Mouse (Mus musculus) neural tube, embryonic 14.5 days (tissue): ENCODE data around the gene Ehd1. TPM values are rescaled to one million over a fixed set of nuclear protein-coding genes. Genes with fewer than 3 reads are reported as not detected.

Experiments used
- ATAC-seq: fragments of 200-750 bp; cut with Nextera tagmentation; 2 replicates; pipeline ENCODE4 v1.8.0; 2017; ENCODE audit warnings: low read depth, mild to moderate bottlenecking, moderate TSS enrichment, moderate library complexity
- H3K27ac ChIP-seq: fragments of 300-500 bp; sonication (generic); 2 replicates; pipeline ENCODE4 v1.5.1; 2014; ENCODE audit warnings: low read depth, mild to moderate bottlenecking, control low read depth, low read length, moderate library complexity, mixed read lengths
- H3K27me3 ChIP-seq: fragments of 300-500 bp; sonication (generic); 2 replicates; pipeline ENCODE4 v1.6.1; 2014; ENCODE audit warnings: low read length; ENCODE audit not compliant: control insufficient read depth, insufficient read depth
- H3K36me3 ChIP-seq: fragments of 300-500 bp; sonication (generic); 2 replicates; pipeline ENCODE4 v1.6.1; 2014; ENCODE audit warnings: low read length, mixed read lengths; ENCODE audit not compliant: control insufficient read depth, insufficient read depth
- H3K4me1 ChIP-seq: fragments of 300-500 bp; sonication (generic); 2 replicates; pipeline ENCODE4 v1.6.1; 2014; ENCODE audit warnings: low read length; ENCODE audit not compliant: control insufficient read depth, insufficient read depth
- H3K4me2 ChIP-seq: fragments of 300-500 bp; sonication (generic); 2 replicates; pipeline ENCODE4 v1.6.1; 2014; ENCODE audit warnings: mild to moderate bottlenecking, low read depth, low read length, control low read depth
- H3K4me3 ChIP-seq: fragments of 300-500 bp; sonication (generic); 2 replicates; pipeline ENCODE4 v1.5.1; 2014; ENCODE audit warnings: low read depth, low read length, control low read depth, mixed read lengths
- H3K9ac ChIP-seq: fragments of 300-500 bp; sonication (generic); replicated peaks from 2 replicates; pipeline ENCODE4 v1.6.1; 2014; ENCODE audit warnings: low read depth, mild to moderate bottlenecking, control low read depth, low read length, mixed read lengths
- H3K9me3 ChIP-seq: fragments of 300-500 bp; sonication (generic); 2 replicates; pipeline ENCODE4 v1.6.1; 2016; ENCODE audit warnings: low read length; ENCODE audit not compliant: control insufficient read depth
- WGBS: fragments of 180-500 bp; shearing (Covaris S2); extraction: QIAGEN DNeasy Blood & Tissue Kit; methylation state at CpG from one replicate; pipeline ENCODE4 v1.1.7; 2014; 5-methylcytosine and 5-hydroxymethylcytosine counted together
- polyA plus RNA-seq: library from polyadenylated mRNA; unstranded; fragments of >200 nt; fragmentation: Nextera tagmentation; extraction: Ambion mirVana; gene quantifications from 2 replicates; pipeline ENCODE4 v1.2.1, GENCODE M21; 2014

The Ehd1 gene
- polyA plus RNA-seq, 1 experiment from 2014 or later, result 53.4 TPM

DNA sequence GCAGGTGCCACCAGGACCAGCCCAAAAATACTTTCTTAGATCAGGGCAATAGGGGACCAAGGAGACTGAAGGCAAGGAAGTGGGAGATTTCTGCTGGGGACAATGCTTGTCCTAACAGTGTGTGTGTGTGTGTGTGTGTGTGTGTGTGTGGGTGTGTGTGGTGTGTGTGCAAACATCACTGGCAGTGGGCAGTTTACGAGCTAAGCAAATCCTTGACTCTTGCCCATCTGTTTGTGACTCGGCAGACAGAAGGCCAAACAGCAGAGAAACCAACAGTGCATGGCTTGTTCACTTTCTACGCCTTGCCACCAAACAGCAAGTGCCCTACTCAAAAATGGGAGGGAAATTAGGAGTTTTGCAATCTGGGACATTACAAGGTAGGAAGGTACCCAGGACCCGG is 2.9 kb upstream of the Ehd1 start:
- 83% methylated on average over 4 of the region's 4 CpGs for WGBS
- Histone ChIP-seq H3K36me3 (no peaks in the 10 kb centered on the region), H3K9me3 (no peaks in the 10 kb centered on the region), H3K4me1 (peaks cover 9% of the 10 kb centered on the region), H3K27ac (no peak overlapping the region), H3K4me2 (no peak overlapping the region), H3K9ac (no peak overlapping the region), H3K27me3 (no peaks in the 10 kb centered on the region), H3K4me3 (no peak overlapping the region)
- no peak for ATAC-seq

DNA sequence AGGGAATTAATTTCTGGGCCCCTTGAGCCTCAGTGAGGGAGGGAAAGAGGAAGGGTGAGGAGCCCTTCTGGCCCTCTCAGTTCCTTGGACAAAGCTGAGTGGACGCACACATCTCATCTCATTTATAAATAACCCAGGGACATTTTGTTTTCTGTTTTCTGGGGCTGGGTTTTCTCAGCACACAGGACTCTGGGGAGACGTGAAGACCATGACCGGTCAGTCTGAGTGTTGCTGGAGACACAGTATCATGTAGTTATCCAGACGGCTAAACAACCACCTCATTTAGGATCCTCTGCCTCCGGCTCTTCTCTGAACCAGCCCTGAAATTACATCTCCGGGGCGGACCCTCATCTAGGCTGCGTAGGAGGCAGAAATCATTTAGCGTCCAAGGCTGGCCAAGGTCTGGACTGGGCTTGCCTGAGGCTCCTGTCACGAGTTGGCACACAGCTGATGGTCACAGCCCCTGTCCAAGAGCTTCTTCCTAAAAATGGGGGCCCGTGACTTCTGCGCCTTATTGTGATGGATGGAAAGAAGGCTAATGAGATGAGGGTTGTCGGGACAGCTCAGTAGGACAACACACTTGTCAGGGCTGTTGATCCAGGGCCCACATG is 2.4 kb upstream of the Ehd1 start:
- Histone ChIP-seq H3K4me2 (no peak overlapping the region), H3K4me1 (peaks cover 14% of the 10 kb centered on the region), H3K4me3 (no peak overlapping the region), H3K9ac (no peak overlapping the region), H3K27ac (no peak overlapping the region), H3K9me3 (no peaks in the 10 kb centered on the region), H3K27me3 (no peaks in the 10 kb centered on the region), H3K36me3 (no peaks in the 10 kb centered on the region)
- 89% methylated on average over 13 of the region's 13 CpGs for WGBS
- ATAC-seq, result no peak

DNA sequence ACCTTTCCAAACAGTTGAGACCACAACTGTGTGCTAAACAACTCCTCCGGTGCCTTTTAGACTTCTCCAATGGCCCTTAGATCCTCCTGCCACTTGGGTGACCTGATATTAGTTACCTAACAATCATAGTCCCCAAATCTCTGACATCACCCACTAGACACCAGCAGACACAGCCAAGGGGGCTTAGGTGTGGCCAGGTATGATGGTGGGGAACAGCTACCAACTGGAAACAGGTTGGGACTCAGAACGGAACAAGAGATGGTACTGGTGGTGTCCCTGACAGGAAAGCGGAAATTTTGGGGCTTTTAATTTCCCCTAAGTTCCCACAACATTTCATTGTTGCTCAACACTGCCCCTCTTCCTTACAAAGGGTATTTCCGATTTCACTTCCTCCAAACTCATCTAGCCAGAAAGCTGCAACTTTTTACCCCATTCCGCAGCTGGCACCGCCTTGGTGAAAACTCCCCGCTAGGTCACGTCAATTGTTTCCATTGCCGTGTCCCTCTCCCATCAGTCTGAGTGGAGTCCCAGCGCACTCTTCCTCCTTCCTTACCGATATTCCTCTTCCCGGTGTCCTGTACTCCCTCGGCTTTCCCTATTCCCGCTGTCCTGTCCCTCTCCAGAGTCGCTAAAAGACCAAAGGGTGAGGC is 660 bp upstream of the Ehd1 start:
- 8% methylated on average over 15 of the region's 15 CpGs for WGBS
- Histone ChIP-seq H3K27me3 (no peaks in the 10 kb centered on the region), H3K9ac (peak overlapping the region; percentile 65), H3K4me2 (peak overlapping the region; percentile 100), H3K4me3 (peak overlapping the region; percentile 79), H3K36me3 (peaks cover 3% of the 10 kb centered on the region; the same call in 1 of the 2 replicates), H3K27ac (peak overlapping the region; percentile 56), H3K4me1 (peaks cover 24% of the 10 kb centered on the region), H3K9me3 (no peaks in the 10 kb centered on the region)
- peak; percentile 33 for ATAC-seq

DNA sequence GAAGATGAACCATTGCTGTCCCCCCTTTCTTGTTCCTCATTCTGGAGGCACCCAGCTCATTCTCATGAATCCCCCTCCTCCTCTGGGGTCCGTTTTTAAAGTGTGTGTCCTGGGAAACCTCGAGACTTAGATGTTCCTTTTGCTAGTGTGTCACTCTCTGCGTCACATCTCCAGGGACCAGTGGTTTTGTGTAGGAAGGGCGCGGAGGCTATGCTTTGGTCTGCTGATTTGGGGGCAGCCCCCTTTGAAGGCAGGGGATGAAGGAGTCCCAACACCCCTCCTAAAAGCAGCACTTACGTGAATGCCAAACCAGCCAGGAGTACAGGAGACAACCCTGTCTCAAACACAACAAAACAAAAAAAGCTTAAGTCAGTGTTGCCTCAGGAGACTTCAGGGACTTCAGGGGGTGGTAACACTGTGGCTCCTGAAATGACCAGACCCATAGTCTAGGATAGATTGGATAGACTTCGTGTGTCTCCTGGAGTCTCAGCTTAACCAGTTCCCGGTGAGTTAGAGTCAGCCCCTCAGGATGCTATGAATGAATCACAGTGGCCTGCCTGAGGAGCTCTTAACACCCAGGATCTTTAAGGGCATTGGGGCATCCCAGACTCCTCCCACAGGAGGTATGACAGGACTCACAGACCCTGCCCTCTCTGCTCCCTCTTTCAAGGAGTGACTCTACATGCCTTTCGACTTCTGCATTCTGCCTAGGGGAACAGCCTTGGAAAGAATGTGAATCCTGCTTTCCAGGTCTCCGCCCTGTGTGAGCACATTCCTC is 1.3 kb downstream of the Ehd1 start:
- Histone ChIP-seq H3K9me3 (no peaks in the 10 kb centered on the region), H3K27ac (no peak overlapping the region), H3K4me1 (peaks cover 24% of the 10 kb centered on the region), H3K36me3 (peaks cover 18% of the 10 kb centered on the region), H3K9ac (peak overlapping the region; percentile 72), H3K4me2 (peak overlapping the region; percentile 100), H3K4me3 (peak overlapping the region; percentile 79), H3K27me3 (no peaks in the 10 kb centered on the region)
- WGBS, result 7% methylated on average over 10 of the region's 10 CpGs
- no peak for ATAC-seq

DNA sequence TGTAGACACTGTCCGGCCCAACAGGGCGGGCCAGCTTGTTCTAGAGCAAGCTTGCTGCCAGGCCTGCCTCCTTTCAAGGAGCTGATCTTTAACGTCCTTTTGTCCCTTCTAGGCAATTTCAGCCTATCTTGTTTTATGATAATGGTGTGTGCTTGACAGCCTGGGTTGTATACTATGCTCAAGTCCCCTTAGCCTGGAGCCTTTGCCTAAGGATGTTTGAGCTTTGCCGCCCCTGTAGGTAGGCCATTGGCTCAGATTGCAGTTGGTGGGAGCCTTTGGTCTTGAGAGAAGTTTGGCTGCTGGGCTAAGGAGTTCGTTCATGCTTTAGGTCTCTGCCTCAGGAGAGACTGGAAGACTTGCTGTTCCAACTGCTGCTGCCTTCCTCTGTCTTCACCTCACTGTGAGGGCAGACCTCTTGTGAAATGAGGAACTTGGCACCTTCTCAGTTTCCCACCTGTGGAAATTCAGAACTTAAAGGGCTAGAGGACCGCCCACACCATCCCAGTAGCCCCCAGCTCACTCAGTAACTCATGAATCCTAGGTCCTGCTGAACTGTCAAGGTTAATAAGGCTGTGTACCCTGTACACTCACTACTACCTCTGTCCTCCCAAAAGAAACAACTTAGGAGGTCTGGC is 2.0 kb downstream of the Ehd1 start:
- ATAC-seq, result no peak
- Histone ChIP-seq H3K27ac (no peak overlapping the region), H3K9me3 (no peaks in the 10 kb centered on the region), H3K4me3 (peak overlapping the region; percentile 79), H3K4me2 (peak overlapping the region; percentile 100), H3K36me3 (peaks cover 25% of the 10 kb centered on the region), H3K9ac (peak overlapping the region; percentile 72), H3K4me1 (peaks cover 24% of the 10 kb centered on the region), H3K27me3 (no peaks in the 10 kb centered on the region)
- WGBS, result 34% methylated on average over 6 of the region's 6 CpGs

DNA sequence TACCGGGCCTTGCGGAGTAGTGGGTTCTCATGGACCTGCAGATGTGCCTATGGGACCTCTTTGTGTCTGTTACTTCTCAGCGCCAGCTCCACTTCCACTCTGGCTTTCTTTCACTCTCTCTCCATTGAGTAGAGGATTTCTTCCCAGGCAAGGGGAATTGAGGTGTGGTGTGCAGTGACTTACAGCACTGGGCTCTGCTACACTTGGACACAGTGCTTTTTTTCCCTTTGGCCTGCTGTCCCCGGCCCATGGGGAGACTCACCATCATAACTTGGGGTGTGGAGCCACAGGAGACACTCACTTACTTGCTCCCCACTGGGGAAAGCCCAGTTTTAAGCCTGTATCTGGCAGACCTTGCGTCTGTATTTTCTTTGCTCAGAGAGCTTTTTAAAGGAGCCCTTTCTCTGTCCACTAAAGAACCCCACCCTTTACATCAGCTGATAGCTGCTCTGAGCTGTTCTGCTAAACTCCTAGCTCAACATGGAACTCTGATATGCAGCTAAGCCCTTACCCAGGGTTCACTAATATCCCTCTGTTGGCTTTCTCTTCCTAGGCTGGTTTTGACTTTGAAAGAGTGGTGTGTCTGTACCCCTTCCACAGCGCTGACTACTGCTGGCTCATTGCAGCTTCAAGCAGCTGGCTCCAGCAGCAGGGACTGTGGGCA is 3.1 kb downstream of the Ehd1 start:
- Histone ChIP-seq H3K4me3 (peak overlapping the region; percentile 79; the same call in 1 of the 2 replicates), H3K4me1 (peaks cover 24% of the 10 kb centered on the region)
- WGBS, result 69% methylated on average over 6 of the region's 6 CpGs

DNA sequence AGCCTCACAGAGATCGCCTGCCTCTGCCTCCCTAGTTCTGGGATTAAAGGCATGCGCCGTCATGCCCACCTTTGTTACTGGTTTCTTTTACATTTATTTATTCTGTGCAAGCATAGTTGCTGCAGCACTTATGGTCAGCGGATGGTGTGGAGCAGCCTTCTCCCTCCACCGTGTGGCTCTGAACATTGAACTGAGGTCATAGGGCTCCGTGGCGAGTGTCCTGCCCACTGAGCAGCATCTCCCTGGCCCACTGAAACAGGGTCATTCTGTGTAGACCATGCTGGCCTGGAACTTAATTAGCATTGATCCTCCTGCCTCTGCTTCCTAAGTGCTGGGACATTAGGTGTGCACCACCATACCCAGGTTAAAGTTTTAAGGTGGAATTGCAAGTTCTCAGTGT is 4.0 kb downstream of the Ehd1 start:
- WGBS, result 94% methylated on average over 7 of the region's 7 CpGs
- H3K4me1 ChIP-seq, result peaks cover 24% of the 10 kb centered on the region
- no peak overlapping the region for H3K4me2 ChIP-seq
- peak overlapping the region; percentile 11; the same call in 1 of the 2 replicates for H3K9ac ChIP-seq
- no peak overlapping the region for H3K27ac ChIP-seq
- no peaks in the 10 kb centered on the region for H3K9me3 ChIP-seq
- peaks cover 34% of the 10 kb centered on the region for H3K36me3 ChIP-seq
- no peak for ATAC-seq
- no peaks in the 10 kb centered on the region for H3K27me3 ChIP-seq
- H3K4me3 ChIP-seq, result no peak overlapping the region

More for the DNA sequence above, 3.1 kb downstream of the Ehd1 start:
- Histone ChIP-seq H3K36me3 (peaks cover 32% of the 10 kb centered on the region), H3K9ac (0 out of 2 replicates have a peak overlapping the region, but pooled peaks have one; percentile 29), H3K4me2 (peak overlapping the region; percentile 100), H3K9me3 (no peaks in the 10 kb centered on the region), H3K27ac (no peak overlapping the region; the same call in 1 of the 2 replicates), H3K27me3 (no peaks in the 10 kb centered on the region)
- ATAC-seq, result no peak

DNA sequence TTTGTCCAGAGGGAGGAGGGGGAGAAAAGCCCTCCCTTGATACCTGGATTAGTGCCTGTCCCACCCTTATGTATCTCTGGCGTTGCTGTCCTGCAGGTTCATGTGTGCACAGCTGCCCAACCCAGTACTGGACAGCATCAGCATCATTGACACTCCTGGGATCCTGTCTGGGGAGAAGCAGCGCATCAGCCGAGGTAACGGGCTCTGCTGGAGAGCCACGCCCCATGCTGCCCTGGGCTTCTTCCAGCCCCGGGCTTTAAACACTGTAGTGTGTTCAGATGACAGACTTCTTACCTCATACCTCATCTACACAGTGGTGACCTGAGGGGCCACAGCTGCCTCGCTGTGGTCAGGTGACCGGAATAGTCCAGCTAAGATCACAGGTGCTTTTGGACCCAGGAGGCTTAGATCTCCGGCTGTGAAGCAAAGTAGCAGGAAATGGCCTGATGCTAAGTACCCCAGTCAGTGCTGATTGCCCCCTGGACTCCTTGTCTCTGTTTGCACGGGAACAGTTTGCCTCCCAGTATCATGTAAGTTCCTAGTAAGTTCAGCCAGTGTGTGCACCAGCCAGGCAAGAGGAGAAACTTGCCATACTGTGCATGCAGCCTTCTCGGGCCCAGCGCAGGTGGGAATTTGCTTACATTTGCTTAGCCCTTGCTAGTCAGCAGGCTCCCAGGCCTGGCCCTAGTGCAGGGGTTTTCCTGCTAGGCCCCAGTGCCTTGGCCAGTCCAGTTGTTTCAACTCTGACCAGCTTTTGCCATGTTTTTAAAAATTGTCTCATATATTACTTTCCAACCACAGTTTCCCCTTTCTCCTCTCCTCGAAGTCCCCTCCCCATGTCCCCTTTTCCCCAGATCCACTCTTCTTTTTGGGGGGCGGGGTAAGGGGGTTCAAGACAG is 4.8 kb downstream of the Ehd1 start:
- no peaks in the 10 kb centered on the region for H3K9me3 ChIP-seq
- H3K4me2 ChIP-seq, result no peak overlapping the region
- peaks cover 24% of the 10 kb centered on the region for H3K4me1 ChIP-seq
- no peak overlapping the region for H3K4me3 ChIP-seq
- 0 out of 2 replicates have a peak overlapping the region, but pooled peaks have one; percentile 11 for H3K9ac ChIP-seq
- H3K36me3 ChIP-seq, result peaks cover 37% of the 10 kb centered on the region
- no peak overlapping the region for H3K27ac ChIP-seq
- ATAC-seq, result no peak
- WGBS, result 86% methylated on average over 14 of the region's 14 CpGs
- no peaks in the 10 kb centered on the region for H3K27me3 ChIP-seq
